Mouse (Mus musculus): ENCODE data around the gene Hsd17b6.

The Hsd17b6 gene

DNA sequence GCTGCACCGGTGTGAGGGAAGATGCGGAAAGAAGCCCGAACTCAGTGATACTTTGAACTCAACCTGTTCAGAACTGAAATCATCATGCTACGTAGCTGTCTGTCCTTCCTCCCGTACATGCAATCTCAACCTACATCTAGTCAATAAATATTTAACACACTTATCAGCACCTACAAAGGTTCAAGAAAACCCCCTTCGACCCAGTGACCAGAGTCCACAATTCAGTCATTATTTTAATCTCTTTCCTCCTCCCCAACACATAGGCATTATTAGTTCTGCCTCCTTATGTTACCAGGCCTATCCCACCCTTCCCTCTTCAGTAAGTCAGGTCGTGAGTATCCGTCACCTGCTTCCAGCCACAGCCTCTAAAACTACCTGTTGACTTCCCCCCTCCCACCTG is 1.9 kb downstream of the Hsd17b6 start:
- ATAC-seq (ENCODE audit: low TSS enrichment), result no peak

DNA sequence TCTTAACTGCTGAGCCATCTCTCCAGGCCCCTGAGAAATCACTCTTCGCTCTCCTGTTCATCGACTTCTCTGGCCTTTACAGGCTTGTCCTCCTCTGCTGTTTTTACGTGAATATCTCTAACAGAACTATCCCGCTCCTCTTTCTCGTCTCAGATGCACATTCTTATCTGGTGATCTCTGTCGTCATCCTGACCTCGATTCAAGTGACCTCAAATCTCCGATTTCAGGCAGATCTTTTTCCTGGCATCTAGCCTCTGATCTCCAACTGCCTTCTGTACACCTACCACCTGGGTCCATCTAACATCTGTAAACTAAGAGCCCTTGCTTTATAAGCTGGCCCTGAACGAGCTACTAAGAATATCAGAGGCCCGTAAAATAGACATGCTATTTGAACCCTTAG is 2.5 kb downstream of the Hsd17b6 start:
- ATAC-seq (ENCODE audit: low TSS enrichment), result no peak

GRCm38 (mm10) chr10:128003281-128003801 is 4.1 kb downstream of the Hsd17b6 start:
- no peak for ATAC-seq (ENCODE audit: low TSS enrichment)

DNA sequence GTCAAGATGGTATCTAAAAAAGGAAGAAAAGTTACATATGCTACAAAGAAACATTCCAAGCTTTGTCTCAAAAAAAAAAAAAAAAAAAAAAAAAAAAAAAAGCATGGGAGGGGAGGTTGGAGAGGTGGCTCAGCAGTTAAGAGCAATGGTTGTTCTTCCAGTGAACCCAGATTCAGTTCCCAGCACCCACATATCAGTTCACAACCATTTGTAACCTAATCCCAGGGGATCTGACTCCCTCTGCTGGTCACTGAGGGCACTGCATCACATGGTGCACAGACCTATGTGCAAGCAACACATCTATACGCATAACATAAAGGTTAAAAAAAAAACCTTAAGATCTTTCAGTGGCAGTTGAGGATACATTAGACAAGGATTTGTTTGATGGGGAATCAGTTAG is 9.2 kb downstream of the Hsd17b6 start:
- no peak for ATAC-seq (ENCODE audit: low TSS enrichment)

DNA sequence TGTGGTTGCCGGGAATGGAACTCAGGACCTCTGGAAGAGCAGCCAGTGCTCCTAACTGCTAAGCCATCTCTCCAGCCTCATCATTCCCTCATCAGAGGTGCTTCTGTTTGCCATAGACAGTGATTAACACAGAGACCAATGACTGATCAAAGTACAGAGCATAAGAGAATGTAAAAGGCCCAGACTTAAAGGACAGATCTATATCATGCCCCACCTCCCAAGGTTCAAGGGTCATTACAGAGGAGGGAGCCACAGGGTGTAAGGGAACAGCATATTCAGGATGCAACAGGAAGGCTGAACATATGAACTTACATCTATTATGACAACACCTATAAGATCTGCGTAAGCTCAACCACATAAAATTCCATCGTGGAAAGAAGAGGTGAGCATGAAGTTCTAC is 10.7 kb downstream of the Hsd17b6 start:
- ATAC-seq (ENCODE audit: low TSS enrichment), result no peak

DNA sequence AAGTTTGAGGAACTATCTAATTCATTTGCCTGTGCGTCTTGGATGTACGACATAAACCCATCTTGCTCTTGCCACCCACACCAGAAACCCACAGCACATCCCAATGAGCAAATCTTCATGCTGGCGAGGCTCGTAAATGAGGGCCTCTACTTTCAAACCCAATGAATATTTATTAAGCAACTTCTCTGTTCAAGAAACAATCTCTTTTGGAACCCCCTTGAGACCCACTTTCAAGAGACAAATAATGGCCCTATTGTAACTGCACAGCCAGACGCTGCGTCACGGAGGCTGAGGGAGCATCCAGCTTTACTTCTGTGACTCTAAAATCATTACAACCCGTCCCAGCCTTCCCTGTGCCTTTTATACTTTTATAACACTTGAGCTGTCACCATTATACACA is 21.8 kb downstream of the Hsd17b6 start:
- no peak for ATAC-seq (ENCODE audit: low TSS enrichment)

DNA sequence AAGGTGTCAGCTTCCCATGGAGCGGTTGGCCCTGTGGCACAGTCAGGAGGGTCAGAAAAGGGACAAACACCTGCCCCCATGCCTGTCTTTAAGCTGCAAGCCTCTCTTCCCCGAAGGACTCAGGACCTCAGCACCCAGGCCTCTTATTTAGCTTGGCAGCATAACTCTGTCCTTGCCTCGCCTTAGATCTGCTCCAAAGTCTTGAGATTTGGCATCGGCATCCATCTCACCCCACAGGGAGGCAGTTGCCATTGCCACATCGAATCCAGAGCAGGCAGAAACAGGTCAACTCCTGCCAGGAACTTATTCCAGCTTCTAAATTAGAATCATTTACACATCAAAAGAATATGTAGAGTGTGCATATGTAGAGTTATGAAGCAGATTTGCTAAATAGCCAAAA is 22.8 kb downstream of the Hsd17b6 start:
- peak; percentile 69 for ATAC-seq (ENCODE audit: low TSS enrichment)

DNA sequence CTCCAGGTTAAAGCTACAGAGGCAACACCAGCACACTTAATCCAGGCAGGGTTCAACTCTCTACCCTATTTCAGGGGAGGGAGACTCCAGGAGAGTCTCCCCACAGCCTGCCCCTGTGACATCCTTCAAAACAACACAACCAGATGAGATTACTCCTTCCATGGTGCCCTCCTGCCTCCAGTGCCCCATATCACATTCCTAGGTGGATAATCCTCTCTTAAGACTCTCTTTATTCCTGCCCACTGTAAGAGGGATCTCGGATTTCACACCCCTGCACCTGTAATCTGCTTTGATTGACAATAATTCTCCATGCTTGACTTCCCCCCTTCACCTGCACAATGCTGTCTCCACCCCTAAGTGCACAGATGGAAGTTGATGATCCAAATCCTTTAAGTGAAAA is 31.9 kb downstream of the Hsd17b6 start:
- ATAC-seq (ENCODE audit: low TSS enrichment), result no peak

GRCm38 (mm10) chr10:127974062-127974461 is 33.3 kb downstream of the Hsd17b6 start:
- no peak for ATAC-seq (ENCODE audit: low TSS enrichment)

DNA sequence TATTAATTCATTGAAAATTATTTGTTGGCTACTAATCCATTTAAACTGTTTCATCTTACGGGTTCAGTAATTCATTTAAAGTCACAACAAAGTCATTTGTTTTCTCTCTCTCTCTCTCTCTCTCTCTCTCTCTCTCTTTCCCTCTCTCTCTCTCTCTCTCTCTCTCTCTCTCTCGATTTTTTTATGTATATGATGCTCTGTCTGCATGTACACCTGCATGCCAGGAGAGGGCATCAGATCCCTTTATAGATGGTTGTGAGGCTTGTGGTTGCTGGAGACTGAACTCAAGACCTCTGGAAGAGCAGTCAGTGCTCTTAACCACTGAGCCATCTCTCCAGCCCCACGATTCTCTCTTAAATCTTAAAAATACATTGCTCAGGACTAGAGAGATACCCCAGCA is 36.3 kb downstream of the Hsd17b6 start:
- ATAC-seq (ENCODE audit: low TSS enrichment), result no peak

DNA sequence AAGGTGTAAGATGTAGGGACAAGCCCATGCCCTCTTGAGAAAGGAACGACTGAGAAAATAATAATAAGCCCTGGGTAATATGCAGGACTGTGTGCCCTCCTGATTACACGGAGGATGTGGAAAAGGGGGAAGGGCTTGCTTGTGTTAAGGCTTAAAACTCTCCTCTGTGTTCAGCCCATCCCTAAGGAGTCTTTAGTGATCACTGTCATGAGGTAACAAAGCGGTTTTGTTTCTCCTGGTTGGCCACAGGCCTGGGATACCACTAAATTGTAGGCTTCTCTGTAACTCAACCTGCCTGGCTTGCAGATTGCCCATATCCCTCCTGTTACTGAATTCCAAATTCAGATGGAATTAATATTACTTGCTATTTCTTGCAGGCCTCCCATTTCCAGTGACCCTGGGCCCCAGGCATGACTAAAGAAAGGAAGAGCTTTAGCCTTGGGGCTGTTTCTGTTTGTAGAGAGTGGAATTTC is 37.0 kb downstream of the Hsd17b6 start:
- ATAC-seq (ENCODE audit: low TSS enrichment), result no peak

DNA sequence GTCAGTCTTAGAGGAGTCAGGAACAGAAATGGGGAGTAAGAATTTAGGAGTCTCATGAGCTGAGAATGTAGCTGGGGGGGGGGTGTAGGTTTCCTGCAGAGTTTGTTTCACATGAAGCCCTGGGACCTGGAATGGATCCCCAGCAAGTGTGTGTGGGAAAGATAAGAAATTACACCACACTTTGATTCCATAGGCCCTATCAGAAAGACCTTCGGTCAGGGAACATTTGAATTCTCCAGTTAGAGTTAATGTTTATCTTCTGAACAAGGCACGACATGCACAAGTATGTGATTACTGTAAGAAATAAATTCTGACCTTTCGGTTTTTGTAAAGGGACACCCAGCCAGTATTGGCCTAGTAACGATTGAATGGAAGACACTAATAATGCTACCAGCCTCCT is 37.6 kb downstream of the Hsd17b6 start:
- no peak for ATAC-seq (ENCODE audit: low TSS enrichment)

- ATAC-seq (ENCODE audit: low TSS enrichment), result no peak
Measured at GRCm38 (mm10) chr10:127966506-127966905, 40.9 kb downstream of the Hsd17b6 start.

- no peak for ATAC-seq (ENCODE audit: low TSS enrichment)
Measured at GRCm38 (mm10) chr10:127964004-127964403, 43.4 kb downstream of the Hsd17b6 start.

DNA sequence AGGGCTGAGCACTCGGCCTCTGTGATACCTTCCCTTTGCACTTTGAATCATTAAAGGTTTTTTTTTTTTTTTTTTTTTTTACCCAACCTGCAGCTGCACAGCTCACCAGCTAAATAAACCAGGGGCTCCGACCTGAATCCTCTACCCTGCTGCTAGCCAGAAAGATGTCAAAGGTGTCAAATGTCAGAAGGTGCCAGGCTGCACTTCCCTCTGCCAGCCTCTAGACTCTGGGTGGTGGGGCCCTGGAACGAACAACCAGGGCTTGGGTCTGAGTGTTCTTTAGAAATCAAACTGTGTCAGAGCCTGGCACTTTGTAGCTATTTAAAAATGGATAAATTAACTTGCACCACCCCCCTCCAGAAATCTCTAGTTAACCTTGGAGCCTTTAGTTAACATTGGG is 45.0 kb downstream of the Hsd17b6 start:
- no peak for ATAC-seq (ENCODE audit: low TSS enrichment)

DNA sequence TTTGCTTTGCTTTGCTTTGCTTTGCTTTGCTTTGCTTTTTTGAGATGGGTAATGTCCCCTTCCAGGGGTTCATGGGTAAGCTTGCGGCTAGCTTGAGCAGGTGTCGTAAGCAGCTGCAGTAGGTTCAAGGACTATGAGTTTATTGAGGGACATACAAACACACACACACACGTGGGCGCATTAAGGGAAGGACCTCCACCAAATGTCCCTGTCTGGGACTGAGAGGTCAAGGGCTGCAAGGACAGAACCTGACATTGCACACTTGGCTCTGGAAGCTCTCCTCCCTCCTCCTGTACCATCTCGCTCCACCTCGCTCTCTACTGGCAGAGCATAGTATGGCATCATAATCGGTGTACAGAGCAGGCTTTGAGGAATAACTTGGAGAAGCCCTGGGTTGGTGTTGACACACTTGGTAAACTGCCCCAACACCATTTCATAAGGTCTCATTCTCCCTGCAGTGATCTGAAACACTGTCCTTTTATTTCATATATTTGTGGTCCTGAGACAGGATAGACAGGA is 48.2 kb downstream of the Hsd17b6 start:
- no peak for ATAC-seq (ENCODE audit: low TSS enrichment)

GRCm38 (mm10) chr10:127956168-127956816 is 51.1 kb downstream of the Hsd17b6 start:
- peak; percentile 65; the same call in 1 of the 2 replicates for ATAC-seq (ENCODE audit: low TSS enrichment)

DNA sequence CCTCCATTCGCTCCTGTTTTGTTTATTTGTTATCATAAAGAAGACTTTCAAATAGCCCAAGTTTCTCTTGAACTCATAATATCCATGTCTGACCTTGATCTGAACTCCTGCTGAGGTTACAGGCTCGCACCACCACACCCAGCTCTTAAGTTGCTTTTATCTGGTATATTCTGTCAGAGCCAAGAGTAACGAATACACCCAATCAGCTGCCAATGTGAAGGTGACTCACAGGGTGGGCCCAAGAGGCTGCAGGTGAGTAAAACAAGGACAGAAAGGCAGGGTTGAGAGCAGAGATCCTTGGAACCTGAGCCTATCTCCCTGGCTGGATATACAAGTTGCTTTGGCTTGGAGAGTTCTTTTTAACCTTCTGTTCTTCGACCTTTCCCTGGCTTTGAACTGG is 52.4 kb downstream of the Hsd17b6 start:
- no peak for ATAC-seq (ENCODE audit: low TSS enrichment)

GRCm38 (mm10) chr10:127951821-127952220 is 55.6 kb downstream of the Hsd17b6 start:
- ATAC-seq (ENCODE audit: low TSS enrichment), result no peak

DNA sequence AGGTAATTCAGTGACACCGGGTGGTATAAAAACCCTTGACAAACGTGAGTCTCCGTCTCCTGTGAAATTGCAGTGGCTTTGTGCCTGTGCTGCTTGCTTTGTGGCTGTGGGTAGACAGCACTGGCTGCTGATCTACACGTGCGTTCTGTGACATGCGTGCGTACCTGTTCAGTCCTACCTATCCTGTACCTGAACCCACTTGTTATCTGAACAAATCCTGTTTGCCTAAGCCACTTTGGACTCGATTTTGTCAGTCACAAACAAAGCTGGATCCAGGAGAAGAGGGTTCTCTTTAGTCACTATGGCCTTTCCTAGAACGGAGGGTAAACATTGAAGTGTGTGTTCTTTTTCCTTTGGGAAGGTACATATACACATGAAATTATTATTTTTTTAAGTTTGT is 56.0 kb downstream of the Hsd17b6 start:
- ATAC-seq (ENCODE audit: low TSS enrichment), result no peak

DNA sequence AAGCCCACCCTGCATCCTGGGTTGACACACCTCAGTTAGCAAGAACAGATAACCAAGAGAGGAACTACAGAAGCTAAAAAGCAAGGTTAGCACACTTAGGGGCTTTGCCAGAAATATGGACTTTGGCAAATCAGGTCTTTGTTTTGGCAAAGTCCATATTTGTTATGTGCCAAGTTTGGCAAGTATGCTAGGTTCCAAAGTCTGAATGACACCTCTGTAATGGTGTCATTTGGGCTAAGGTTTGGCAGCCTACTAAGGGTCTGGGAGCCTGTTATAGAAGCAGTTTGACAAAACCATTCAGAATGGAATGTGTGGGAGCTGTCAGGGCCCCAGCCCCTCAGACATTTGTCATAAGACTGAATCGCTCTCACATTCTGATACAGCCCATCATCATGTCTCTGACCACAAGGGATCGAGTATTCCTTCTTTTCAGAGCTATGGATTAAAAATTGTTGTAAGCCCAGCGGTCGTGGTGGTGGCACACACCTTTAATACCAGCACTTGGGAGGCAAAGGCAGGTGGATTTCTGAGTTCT is 57.7 kb downstream of the Hsd17b6 start:
- no peak for ATAC-seq (ENCODE audit: low TSS enrichment)

DNA sequence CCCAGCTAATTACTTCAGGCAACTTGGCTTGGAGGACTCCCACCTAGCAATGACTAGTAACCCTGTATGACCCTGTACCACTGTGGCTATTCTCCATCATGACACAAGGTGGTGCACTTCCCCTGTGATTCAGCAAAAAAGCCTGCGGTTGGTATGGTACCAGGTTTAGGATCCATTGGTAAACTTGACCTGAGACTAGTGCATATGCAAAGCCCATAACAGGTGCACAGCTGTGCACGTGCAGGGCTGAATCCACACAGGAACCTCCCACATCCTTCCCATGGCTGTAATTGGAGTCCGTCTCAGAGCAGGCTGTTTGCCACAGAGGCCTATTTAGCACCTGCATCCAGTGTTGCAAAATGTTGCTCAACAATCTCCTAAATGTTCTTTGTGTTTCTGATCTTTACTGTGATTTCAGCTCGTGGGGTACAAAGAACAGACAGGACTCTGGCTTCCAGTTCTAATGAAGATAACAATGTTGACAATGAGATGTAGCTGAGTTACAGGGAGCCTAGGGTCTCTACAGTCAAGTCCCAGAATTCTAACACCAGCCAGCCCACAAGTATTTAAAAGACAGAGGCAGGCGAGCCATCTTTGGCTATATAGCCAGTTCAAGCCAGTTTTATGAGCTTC is 61.9 kb downstream of the Hsd17b6 start:
- peak; percentile 52; the same call in 1 of the 2 replicates for ATAC-seq (ENCODE audit: low TSS enrichment)
